Mouse (Mus musculus) hindbrain, embryonic 11.5 days (tissue): ENCODE measurements around the gene Hoxb8. TPM values are rescaled to one million over a fixed set of nuclear protein-coding genes. Genes with fewer than 3 reads are reported as not detected.

ENCODE experiments used
- ATAC-seq: fragments of 200-750 bp; cut with Nextera tagmentation; 2 replicates; pipeline ENCODE4 v1.8.0; 2017; ENCODE audit warnings: mild to moderate bottlenecking, moderate TSS enrichment, moderate library complexity; ENCODE audit not compliant: low FRiP score
- DNase-seq: peaks from one replicate; pipeline ENCODE4 v3.0.0-alpha.2; 2015; ENCODE audit warnings: low spot score
- H3K27ac ChIP-seq: fragments of 300-500 bp; sonication (generic); 2 replicates; pipeline ENCODE4 v1.5.1; 2014; ENCODE audit warnings: mild to moderate bottlenecking, low read depth, low read length
- H3K27me3 ChIP-seq: fragments of 300-500 bp; sonication (generic); 2 replicates; pipeline ENCODE4 v1.6.1; 2014; ENCODE audit warnings: mild to moderate bottlenecking, low read length, moderate library complexity, mixed read lengths; ENCODE audit not compliant: control insufficient read depth, insufficient read depth
- H3K36me3 ChIP-seq: fragments of 300-500 bp; sonication (generic); 2 replicates; pipeline ENCODE4 v1.6.1; 2014; ENCODE audit warnings: mild to moderate bottlenecking, low read length, moderate library complexity, mixed read lengths; ENCODE audit not compliant: control insufficient read depth, insufficient read depth
- H3K4me1 ChIP-seq: fragments of 300-500 bp; sonication (generic); replicated peaks from 2 replicates; pipeline ENCODE4 v1.6.1; 2014; ENCODE audit warnings: low read length, mixed read lengths; ENCODE audit not compliant: control insufficient read depth, insufficient read depth
- H3K4me2 ChIP-seq: fragments of 300-500 bp; sonication (generic); replicated peaks from 2 replicates; pipeline ENCODE4 v1.6.1; 2014; ENCODE audit warnings: mild to moderate bottlenecking, low read depth, low read length
- H3K4me3 ChIP-seq: fragments of 300-500 bp; sonication (generic); 2 replicates; pipeline ENCODE4 v1.5.1; 2014; ENCODE audit warnings: low read depth, low read length
- H3K9ac ChIP-seq: fragments of 300-500 bp; sonication (generic); 2 replicates; pipeline ENCODE4 v1.6.1; 2014; ENCODE audit warnings: low read depth, low read length
- H3K9me3 ChIP-seq: fragments of 300-500 bp; sonication (generic); 2 replicates; pipeline ENCODE4 v1.6.1; 2016; ENCODE audit warnings: low read length; ENCODE audit not compliant: control insufficient read depth
- WGBS: fragments of 180-500 bp; shearing (Covaris S2); extraction: QIAGEN DNeasy Blood & Tissue Kit; methylation state at CpG from one replicate; pipeline ENCODE4 v1.1.7; 2014; 5-methylcytosine and 5-hydroxymethylcytosine counted together
- microRNA counts: library from miRNA; unstranded; fragments of <30 nt; microRNA quantifications from one replicate; lab custom pipeline; 2015
- polyA plus RNA-seq: library from polyadenylated mRNA; unstranded; fragments of >200 nt; fragmentation: Nextera tagmentation; extraction: Ambion mirVana; gene quantifications from 2 replicates; pipeline ENCODE4 v1.2.1, GENCODE M21; 2014

Gene Hoxb8
- polyA plus RNA-seq, 1 experiment from 2014 or later, result 3.1 TPM

DNA sequence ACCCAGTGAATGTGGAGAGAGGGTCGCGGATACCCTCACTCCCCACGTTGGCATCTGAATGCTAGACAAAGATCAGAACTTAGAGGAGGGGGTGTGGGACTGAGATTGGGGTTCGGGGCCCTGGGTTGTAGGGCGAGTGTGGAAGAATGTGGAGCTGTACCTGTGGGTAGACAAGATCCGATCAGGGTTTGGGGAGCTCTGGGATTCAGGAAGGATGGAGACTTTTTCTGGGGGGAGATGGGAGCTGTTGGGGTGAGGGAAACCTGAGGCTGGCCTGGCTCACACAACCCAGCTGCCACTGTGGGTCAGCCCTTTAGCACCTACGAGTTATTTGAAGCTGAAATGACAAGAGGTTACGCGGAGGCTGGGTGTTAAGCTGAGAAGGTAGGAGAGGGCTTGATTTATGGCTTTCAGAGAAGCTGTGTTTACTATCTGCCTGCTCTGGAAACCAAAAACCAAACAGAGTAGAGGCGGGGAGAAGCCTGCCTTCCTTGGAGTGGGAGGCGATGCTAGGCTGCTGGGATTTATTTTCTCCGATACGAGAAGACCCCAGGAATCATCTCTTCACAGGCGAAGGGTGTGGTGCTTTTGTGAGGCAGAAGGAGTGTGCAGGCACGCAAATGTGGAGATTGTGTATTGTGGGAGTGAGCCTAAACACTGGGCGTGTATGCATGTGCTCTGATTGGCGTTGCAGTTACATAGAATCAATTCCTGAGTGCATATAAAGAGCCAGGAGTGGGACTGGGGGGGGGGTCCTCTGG lies 51.7 kb downstream of the Hoxb8 start:
- peak overlapping the region; percentile 98 for H3K27ac ChIP-seq
- peak overlapping the region; percentile 79 for H3K4me2 ChIP-seq
- no peaks in the 10 kb centered on the region; the same call in 1 of the 2 replicates for H3K4me1 ChIP-seq
- no peak for ATAC-seq
- H3K36me3 ChIP-seq, result no peaks in the 10 kb centered on the region
- 1% methylated on average over 17 of the region's 17 CpGs for WGBS
- peak; percentile 54 for DNase-seq
- peak overlapping the region; percentile 96 for H3K9ac ChIP-seq
- H3K4me3 ChIP-seq, result peak overlapping the region; percentile 56
- peaks cover 90% of the 10 kb centered on the region for H3K27me3 ChIP-seq
- H3K9me3 ChIP-seq, result no peaks in the 10 kb centered on the region

DNA sequence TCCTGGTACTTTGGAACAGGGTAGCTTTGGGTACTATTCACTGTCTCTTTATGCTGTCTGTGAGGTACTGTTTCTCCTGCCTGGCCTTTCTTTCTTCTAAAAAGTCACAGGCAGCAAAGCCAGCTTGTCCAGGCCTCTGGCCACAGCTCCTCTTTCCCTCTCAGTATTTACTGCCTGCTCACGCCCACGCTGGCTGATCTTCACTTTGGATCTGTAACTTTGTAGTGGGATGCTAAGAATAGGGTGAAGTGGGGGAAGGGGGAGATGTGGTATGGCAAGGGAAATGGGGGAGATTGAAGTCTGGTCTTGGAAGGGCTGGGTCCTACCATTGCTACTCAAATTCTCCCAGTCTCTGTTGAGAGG lies 52.3 kb downstream of the Hoxb8 start:
- H3K4me1 ChIP-seq, result no peaks in the 10 kb centered on the region; the same call in 1 of the 2 replicates
- H3K27ac ChIP-seq, result peak overlapping the region; percentile 98
- H3K4me2 ChIP-seq, result peak overlapping the region; percentile 79
- peak overlapping the region; percentile 96 for H3K9ac ChIP-seq
- H3K9me3 ChIP-seq, result no peaks in the 10 kb centered on the region
- H3K36me3 ChIP-seq, result no peaks in the 10 kb centered on the region
- H3K4me3 ChIP-seq, result peak overlapping the region; percentile 56
- DNase-seq (no peak), ATAC-seq (no peak)
- H3K27me3 ChIP-seq, result peaks cover 90% of the 10 kb centered on the region
- WGBS, result 0% methylated on average over 2 of the region's 2 CpGs

MicroRNAs encoded within 50 kb of the gene (microRNA counts, 519-probe panel; counts per million panel counts)
- microRNA mmu-miR-10a (lab: Ali Mortazavi, UCI) (5,894 counts per million, percentile 85 among the panel's probes with 10 or more counts), microRNA mmu-miR-196a (lab: Ali Mortazavi, UCI) (not detected)

Other genes with a start within 250 kb of the Hoxb8 start
- gene Snf8, start 247.0 kb upstream of the Hoxb8 start, polyA plus RNA-seq, result 47.3 and 48.8 TPM in 2 replicates
- 20.9 and 25.2 TPM in 2 replicates for gene Ube2z, start 216.5 kb upstream of the Hoxb8 start, polyA plus RNA-seq
- gene Atp5g1, start 206.2 kb upstream of the Hoxb8 start, polyA plus RNA-seq, result 474 and 485 TPM in 2 replicates
- gene Calcoco2, start 169.9 kb upstream of the Hoxb8 start, polyA plus RNA-seq, result 0.17 TPM in 1 of 2 replicates, not detected in the other
- 0.07 and 0.12 TPM in 2 replicates for gene Ttll6, start 148.1 kb upstream of the Hoxb8 start, polyA plus RNA-seq
- gene Hoxb13, start 87.6 kb upstream of the Hoxb8 start, polyA plus RNA-seq, result not detected in 2 replicates
- gene Hoxb9, start 10.4 kb upstream of the Hoxb8 start, polyA plus RNA-seq, result 0.80 and 3.2 TPM in 2 replicates
- 4.0 and 11.2 TPM in 2 replicates for gene Hoxb7, start 4.7 kb downstream of the Hoxb8 start, polyA plus RNA-seq
- 15.9 and 38.5 TPM in 2 replicates for gene Hoxb6, start 10.6 kb downstream of the Hoxb8 start, polyA plus RNA-seq
- gene Hoxb5, start 21.4 kb downstream of the Hoxb8 start, polyA plus RNA-seq, result 33.1 and 42.5 TPM in 2 replicates
- gene Hoxb4, start 36.4 kb downstream of the Hoxb8 start, polyA plus RNA-seq, result 3.5 and 5.1 TPM in 2 replicates
- gene Hoxb3, start 41.4 kb downstream of the Hoxb8 start, polyA plus RNA-seq, result 10.5 and 13.1 TPM in 2 replicates
- gene Hoxb2, start 68.6 kb downstream of the Hoxb8 start, polyA plus RNA-seq, result 64.9 and 67.5 TPM in 2 replicates
- gene Hoxb1, start 83.8 kb downstream of the Hoxb8 start, polyA plus RNA-seq, result 7.3 and 8.2 TPM in 2 replicates
- 0.85 and 1.5 TPM in 2 replicates for gene Skap1, start 182.7 kb downstream of the Hoxb8 start, polyA plus RNA-seq